Mouse (Mus musculus): Measurements from ENCODE around the gene Morn4. TPM values are rescaled to one million over a fixed set of nuclear protein-coding genes. Genes with fewer than 3 reads are reported as not detected.

The Morn4 gene
- 1.9 TPM for polyA plus RNA-seq (2017; shearing (Covaris generic))

DNA sequence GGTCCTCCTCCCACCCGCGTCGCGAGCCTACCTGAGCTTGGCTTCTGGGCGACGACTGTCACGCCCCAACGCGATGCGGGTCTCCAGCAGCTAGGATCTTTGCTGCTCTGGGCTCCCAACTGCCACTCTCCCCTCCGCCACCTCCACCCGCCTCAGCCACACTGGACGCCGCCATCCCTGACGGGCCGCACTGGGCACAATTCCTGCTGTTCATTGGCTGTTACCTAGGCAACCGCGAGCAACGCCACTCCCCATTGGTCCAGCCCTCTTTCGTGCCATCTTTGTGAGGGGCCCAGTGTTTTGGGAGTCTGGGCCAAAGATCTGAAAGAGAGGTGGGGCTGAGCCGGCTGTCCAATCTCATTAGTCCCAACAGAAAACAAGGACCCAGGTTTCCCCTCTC is at the start of gene Morn4:
TSS of gene Morn4 (minus strand) at position 192 of the 400 bp plus-strand sequence.

DNA sequence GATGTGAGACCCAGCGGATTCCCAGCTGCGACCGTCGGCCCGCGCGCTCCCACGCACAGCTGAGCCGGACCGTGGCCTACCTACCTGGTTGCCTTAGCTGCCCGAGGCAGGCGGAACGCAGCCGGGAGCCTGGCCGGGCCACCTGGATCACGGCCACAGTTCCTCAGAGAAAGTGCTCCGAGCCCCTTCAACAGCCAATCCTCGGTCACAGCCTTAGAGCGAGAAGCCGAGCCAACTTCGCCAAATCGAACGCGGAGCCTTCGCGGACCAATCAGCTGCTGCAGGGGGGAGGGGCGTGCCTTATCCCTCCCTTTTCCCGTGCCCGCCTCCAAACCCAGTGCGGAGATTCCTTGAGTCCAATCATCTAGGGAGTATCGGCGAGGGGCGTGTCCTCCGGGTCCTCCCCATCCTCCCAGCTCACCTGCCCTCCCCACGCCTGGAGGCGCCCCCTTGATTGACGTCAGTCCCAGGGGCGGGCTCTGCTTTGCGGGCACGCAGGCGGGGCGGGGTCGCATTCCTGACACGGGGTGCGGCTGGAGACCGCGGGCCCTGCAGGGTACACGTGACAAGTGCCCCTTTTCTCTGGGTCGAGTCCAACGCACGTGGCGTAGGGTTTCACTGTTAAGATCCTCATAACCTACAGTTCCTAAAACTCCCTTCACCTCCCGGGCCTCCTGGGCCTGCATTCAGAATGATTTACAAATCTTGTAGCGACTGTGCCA is 42.8 kb upstream of the Morn4 start, which contains the start of gene Avpi1:
TSS of gene Avpi1 (minus strand) at position 273 of the 722 bp plus-strand sequence.

GRCm38 (mm10) chr19:42089748-42090595 is 3.8 kb upstream of the Morn4 start, which contains the start of gene Pi4k2a:
Gene Pi4k2a, plus strand, starts transcription at chr19:42090470.

DNA sequence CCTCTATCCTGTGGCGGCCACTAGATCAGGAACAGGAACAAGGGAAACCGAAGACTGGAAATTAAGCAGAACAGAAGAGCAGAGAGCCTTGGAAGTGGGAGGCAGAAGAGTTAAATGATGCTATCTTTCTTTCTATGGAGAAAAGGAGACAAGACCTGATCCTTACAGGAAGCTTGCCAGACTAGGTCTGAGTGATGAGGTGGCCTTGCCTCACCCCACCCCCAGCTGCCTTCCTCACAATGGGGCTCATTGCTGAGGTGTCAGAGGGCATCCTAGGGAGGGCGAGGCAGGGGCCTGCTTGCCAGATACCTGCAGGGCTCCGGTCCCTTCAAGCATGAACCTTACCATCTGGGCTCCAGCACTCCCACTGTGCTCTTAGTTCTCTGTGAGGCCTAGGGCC is 34.2 kb downstream of the Morn4 start, which contains the start of gene 4933411K16Rik:
TSS of gene 4933411K16Rik (plus strand) at position 301 of the 400 bp plus-strand sequence.

DNA sequence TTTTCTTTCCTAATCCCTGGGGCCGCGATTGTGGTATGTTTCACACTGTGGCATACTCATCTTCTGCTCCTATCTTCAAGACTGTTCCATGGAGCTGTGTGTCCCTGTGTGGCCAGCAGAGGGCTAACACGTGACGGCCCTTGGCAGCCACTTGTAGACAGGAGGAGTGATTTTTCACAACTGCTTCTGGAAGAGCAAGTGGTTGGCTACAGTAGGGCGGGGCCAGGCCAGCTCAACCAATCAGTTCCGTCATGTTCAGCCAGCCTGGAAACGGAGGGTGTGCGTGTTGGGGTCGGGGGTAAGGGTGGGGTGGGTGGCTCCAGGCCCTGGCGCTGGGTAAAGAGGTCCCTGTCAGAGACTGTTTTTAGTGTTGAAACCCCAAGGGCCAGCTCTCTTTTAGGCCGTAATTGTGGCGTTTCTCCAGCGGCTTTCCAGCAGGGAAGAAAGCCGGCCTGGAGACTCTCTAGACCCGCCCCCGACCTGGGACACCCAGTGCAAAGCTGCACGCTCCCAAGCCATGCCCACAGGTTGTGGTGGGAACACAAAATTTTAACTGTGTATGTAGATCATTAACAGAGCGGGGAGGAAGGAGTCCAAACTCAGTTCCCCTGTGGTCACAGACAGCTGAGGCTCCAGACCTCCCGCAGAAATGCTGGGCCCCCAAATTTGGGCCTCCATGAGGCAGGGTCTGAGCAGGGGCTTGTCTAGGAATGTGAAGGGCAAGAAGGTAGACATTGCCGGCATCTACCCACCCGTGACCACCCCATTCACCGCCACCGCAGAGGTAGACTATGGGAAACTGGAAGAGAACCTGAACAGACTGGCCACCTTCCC is 40.7 kb downstream of the Morn4 start, which contains the start of gene Hoga1:
TSS of gene Hoga1 (plus strand) at position 342 of the 834 bp plus-strand sequence.

GRCm38 (mm10) chr19:42035456-42036248 is 50.5 kb downstream of the Morn4 start, which contains the start of gene Ankrd2:
Gene Ankrd2, plus strand, starts transcription at chr19:42036000.

Other genes with a start within 250 kb of the Morn4 start
- 103 TPM for gene Frat2, start 238.2 kb downstream of the Morn4 start, polyA plus RNA-seq (2017; shearing (Covaris generic))
- 30.4 TPM for gene Rrp12, start 190.2 kb downstream of the Morn4 start, polyA plus RNA-seq (2017; shearing (Covaris generic))
- gene Pgam1, start 174.4 kb downstream of the Morn4 start, polyA plus RNA-seq (2017; shearing (Covaris generic)) = 173 TPM
- gene Exosc1, start 152.9 kb downstream of the Morn4 start, polyA plus RNA-seq (2017; shearing (Covaris generic)) = 61.7 TPM
- gene Zdhhc16, start 152.9 kb downstream of the Morn4 start, polyA plus RNA-seq (2017; shearing (Covaris generic)) = 32.4 TPM
- gene Mms19, start 105.2 kb downstream of the Morn4 start, polyA plus RNA-seq (2017; shearing (Covaris generic)) = 57.3 TPM
- gene Ubtd1, start 104.6 kb downstream of the Morn4 start, polyA plus RNA-seq (2017; shearing (Covaris generic)) = 5.6 TPM
- not detected for gene Ankrd2, start 50.4 kb downstream of the Morn4 start, polyA plus RNA-seq (2017; shearing (Covaris generic))
- not detected for gene Hoga1, start 40.7 kb downstream of the Morn4 start, polyA plus RNA-seq (2017; shearing (Covaris generic))
- gene 4933411K16Rik, start 34.1 kb downstream of the Morn4 start, polyA plus RNA-seq (2017; shearing (Covaris generic)) = not detected
- gene Pi4k2a, start 4.1 kb upstream of the Morn4 start, polyA plus RNA-seq (2017; shearing (Covaris generic)) = 57.2 TPM
- gene Avpi1, start 42.7 kb upstream of the Morn4 start, polyA plus RNA-seq (2017; shearing (Covaris generic)) = 33.8 TPM
- 18.7 TPM for gene Marveld1, start 61.0 kb upstream of the Morn4 start, polyA plus RNA-seq (2017; shearing (Covaris generic))
- gene Zfyve27, start 77.6 kb upstream of the Morn4 start, polyA plus RNA-seq (2017; shearing (Covaris generic)) = 62.3 TPM
- not detected for gene Sfrp5, start 115.9 kb upstream of the Morn4 start, polyA plus RNA-seq (2017; shearing (Covaris generic))
- not detected for gene Golga7b, start 161.2 kb upstream of the Morn4 start, polyA plus RNA-seq (2017; shearing (Covaris generic))